Mouse (Mus musculus): ENCODE data around the gene Olfr1392. TPM values are rescaled to one million over a fixed set of nuclear protein-coding genes. Genes with fewer than 3 reads are reported as not detected.
"Not testable (repeated sequence)": the region's sequence is repeated elsewhere in the genome, so short reads cannot be mapped to it uniquely, and the experiment has no call there.

Olfr1392 gene
- total RNA-seq (2021) = under 1 TPM in 1 of 2 experiments, not detected in 1; 0.47 TPM

DNA sequence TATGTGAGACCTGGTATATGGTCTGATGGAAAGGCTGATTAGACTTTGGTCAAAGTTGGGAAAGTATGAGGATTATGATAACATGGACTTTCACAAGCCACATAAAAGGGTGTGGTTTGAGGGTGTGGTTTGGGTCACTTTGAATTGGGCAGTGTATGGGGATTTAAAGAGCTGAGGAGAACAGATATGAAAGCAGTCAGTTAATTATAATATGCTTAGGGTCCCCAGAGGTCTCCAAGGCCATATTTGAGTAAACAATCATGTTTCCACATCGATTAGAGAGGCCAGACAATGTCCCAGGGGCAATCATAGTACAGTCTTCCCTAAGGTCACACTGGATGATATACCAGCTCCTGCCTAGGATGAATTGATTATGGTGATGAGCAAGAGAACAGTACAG lies at the start of gene Olfr1392:
Olfr1392 (plus strand) TSS at position 301 of the 400 bp plus-strand sequence.
- intact Hi-C loops (cut with DNase I); DNase-seq (ENCODE audit: extremely low spot score in 1 of 2, low spot score in 2 of 2): not testable (repeated sequence)

DNA sequence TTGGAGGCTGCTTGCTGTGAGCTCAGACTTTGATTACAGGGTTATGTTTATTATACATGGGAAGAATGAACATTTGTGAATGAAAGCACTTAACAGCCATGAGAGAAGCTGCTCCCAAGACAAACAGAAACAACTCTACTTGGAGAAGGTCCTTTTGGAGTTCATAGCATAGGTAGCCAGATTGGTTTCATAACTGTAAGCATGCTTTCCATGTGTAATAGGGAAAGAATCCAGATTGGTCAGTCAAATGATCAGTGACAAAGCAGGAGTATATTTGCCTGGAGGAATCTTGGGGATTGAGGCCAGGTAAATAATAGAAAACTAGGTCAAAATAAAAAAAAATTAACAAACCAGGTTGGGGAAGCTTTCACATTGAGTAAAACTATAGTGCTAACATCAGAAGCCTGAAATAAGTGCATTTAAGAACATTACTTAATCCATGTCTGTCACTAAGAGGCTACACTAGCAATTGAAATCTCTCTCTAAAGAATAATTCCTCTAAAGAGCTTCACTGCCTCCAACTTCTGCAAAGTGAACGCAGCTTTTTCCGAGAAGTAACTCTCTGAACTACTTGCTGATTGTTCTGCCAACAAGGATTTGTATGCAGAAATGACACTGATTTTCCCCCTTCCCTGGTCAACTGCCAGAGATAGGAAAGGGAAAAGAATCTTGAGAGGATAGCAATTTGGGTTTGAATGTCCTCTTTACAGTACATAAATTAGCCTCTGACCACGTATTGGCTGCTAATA lies 49.4 kb upstream of the Olfr1392 start:
- no peak for DNase-seq (ENCODE audit: extremely low spot score in 1 of 2, low spot score in 2 of 2)
- intact Hi-C loops (cut with DNase I) = no loop called here

DNA sequence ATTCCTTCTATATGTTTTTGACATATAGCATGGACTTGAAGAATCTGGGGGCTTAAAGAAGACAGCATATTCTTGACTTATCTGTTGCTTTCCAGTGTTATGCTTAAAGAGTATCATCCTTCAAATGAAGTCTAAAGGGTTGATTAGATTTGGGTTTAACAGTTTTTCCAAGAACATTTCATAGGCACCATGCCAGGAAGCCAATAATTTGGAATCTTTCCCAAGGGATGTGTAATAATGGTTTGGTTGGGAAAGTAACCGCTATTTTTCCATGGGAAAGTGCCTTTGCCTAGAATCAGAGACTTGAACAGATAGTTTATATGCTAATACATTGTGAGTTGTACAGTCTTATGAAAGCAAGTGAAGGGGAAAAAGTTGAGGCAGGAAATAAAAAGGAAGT lies 48.2 kb upstream of the Olfr1392 start:
- intact Hi-C loops (cut with DNase I) = no loop called here
- no peak for DNase-seq (ENCODE audit: extremely low spot score in 1 of 2, low spot score in 2 of 2)

- no peak for DNase-seq (ENCODE audit: extremely low spot score in 1 of 2, low spot score in 2 of 2)
- intact Hi-C loops (cut with DNase I) = no loop called here
Measured at GRCm38 (mm10) chr11:49237532-49237931, 47.5 kb upstream of the Olfr1392 start.

DNA sequence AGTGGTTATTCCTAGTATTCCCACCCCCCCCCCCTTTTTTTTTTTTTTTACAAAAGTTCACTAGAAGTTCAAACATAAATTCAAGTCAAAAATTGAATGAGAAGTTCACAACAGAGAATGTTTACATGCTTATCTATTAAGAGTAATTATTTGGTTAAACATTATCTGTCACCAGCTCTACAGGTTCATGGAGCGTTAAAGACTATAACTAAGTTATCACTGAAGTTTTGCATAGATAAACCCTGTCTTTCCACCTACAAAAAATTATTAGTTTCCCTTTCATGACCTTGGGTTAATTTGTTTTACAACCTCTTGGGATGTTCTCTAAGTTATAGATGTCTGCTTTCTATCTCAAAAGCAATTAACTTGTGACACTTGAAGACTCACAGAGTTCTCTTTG lies 44.8 kb upstream of the Olfr1392 start:
- intact Hi-C loops (cut with DNase I) = no loop called here
- DNase-seq (ENCODE audit: extremely low spot score in 1 of 2, low spot score in 2 of 2) = no peak

DNA sequence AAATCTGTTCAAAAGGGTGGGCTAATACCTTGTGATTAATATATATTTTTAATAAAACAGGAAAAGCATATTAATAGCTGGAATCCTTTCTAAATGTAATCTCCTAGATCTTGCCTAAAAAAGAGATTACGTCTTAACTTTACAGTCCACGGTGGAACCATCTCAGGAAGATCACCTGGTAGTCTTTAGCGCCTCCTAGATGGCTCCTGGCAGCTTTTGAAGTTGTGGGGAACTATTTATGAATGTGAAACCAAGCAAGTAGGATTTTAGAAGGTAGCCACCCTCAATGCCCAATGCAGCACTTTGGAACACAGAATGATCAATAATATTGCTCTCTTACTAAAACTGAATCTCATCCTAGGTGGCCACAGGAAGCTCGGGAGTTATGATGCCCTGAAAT lies 44.2 kb upstream of the Olfr1392 start:
- intact Hi-C loops (cut with DNase I) = no loop called here
- no peak for DNase-seq (ENCODE audit: extremely low spot score in 1 of 2, low spot score in 2 of 2)

- intact Hi-C loops (cut with DNase I) = no loop called here
Measured at GRCm38 (mm10) chr11:49241471-49241870, 43.6 kb upstream of the Olfr1392 start.

GRCm38 (mm10) chr11:49242944-49243626 lies 42.0 kb upstream of the Olfr1392 start:
- DNase-seq (ENCODE audit: extremely low spot score in 1 of 2, low spot score in 2 of 2) = no peak
- intact Hi-C loops (cut with DNase I) = no loop called here

More at GRCm38 (mm10) chr11:49241471-49241870, 43.6 kb upstream of the Olfr1392 start:
- no peak for DNase-seq (ENCODE audit: extremely low spot score in 1 of 2, low spot score in 2 of 2)

DNA sequence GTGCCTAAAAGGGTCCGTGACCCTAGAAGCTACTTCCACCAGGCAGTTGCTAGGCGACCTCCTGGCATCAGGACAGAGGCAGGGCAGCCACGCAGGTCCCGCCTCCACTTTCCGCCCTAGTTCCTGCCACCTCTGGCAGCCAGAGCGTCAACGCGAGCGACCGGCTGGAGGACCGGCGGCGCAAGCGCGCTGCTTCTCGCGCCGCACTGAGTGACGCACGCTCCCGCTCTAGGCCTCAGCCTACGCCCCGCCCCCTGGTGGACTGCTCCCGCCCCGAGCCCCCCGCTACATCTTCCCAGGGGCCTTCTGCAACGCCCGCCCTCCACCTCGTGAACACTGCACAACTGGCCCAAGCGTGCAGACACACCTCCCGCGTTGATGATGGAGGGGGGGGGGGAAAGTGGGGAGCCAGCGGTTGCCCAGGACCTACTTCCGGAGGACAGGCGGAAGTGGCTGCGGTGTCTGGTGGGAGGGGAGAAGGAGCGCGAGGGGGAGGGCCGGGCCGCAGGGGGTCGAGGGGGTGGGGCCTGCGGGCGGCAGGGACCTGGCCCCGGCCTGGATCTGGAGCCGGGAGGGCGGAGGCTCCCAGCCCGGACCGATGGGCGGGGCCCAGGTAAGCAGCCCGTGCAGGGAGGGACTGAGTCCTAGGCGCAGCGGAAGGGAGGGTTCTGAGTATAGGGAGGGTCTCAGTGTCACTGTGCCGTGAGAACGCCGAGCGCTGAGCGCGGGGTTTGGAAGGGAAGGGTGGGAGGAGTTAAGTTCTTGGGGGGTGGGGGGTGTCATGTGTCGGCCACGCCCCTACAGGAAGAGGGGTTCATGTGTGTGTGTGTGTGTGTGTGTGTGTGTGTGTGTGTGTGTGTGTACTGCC lies 41.1 kb upstream of the Olfr1392 start, which contains the start of gene Mgat1:
Mgat1 (plus strand) TSS at position 465 of the 868 bp plus-strand sequence.
- intact Hi-C loops (cut with DNase I) = no loop called here

DNA sequence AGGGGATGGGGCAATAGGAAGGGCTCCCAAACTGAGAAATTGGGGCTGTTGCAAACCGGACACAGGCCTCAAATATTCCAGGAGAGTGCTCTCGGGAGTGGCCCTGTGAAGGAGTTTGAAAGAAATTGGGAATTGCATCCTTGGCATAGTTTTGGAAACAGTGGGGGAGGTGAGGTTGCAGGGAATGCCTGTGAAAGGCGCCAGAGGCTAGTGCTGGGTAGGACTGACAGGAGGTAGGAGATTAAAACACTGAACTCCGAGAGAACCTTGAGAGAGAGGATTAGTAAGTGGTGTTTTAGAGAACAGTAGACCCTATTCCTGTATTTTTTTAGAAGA lies 40.5 kb upstream of the Olfr1392 start:
- no peak for DNase-seq (ENCODE audit: extremely low spot score in 1 of 2, low spot score in 2 of 2)
- intact Hi-C loops (cut with DNase I) = no loop called here

More for the DNA sequence above, 41.1 kb upstream of the Olfr1392 start, which contains the start of gene Mgat1:
- peak; percentile 85 to 97 for DNase-seq (ENCODE audit: extremely low spot score in 1 of 2, low spot score in 2 of 2)

GRCm38 (mm10) chr11:49245176-49245575 lies 39.9 kb upstream of the Olfr1392 start:
- peak in 1 of 2 experiments; percentile 59 for DNase-seq (ENCODE audit: extremely low spot score in 1 of 2, low spot score in 2 of 2)
- intact Hi-C loops (cut with DNase I) = no loop called here

- intact Hi-C loops (cut with DNase I) = no loop called here
- DNase-seq (ENCODE audit: extremely low spot score in 1 of 2, low spot score in 2 of 2) = no peak
Measured at GRCm38 (mm10) chr11:49245634-49246415, 39.3 kb upstream of the Olfr1392 start.

- DNase-seq (ENCODE audit: extremely low spot score in 1 of 2, low spot score in 2 of 2) = no peak
- intact Hi-C loops (cut with DNase I) = no loop called here
Measured at GRCm38 (mm10) chr11:49246523-49246922, 38.6 kb upstream of the Olfr1392 start.

DNA sequence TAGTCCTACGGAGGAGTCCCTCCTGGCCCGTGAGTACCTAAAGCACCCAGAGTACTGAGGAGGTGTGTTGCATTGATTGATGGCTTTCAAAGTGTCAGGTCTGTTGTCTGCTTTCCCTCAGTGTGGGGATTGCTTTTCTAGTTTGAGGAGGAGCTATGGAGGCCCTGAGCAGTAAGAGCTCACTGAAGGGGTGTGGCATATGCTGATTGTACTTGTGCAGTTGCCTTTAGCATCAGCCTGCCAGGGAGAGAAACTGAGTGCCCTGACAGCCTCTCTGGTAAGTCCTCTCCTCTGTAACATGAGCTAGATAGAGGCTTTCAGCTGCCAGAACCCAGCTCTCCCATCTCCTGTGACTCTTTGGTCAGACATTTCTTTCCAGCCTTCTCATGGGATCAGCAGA lies 37.8 kb upstream of the Olfr1392 start:
- intact Hi-C loops (cut with DNase I) = no loop called here

DNA sequence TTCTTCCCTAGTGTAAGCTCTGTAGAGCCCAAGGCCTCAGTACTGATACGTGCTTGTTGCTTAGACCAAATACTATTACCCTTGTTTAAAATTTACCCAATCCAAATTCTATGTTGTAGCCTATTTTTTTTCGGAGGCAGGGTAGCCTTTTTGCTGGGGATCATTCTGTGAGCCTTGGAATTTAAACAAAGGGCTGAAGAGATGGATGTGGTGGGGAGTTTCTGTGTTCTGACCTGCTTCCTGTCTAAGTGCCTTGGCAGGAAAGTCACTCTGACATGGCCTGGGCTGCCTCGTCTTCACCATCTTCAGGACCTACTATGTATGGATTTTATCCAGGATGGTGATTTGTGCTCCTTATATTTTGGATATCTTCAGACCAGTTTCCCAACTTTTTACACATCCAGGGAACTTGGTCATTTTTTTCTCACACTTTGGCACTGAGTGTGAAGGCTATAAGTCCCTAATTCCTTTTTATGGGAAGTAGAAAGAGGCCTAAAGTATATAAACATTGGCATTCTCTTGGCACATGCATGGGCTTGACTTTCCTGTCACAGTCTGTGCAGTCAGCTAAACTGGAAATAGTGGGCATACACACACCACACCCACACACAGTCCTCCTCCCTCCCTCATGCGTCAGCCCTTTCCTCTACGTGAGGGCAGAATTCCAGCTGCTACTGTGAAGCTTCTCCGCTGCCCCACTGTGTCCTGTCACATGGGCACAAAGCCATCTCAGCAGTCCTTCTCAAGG lies 36.7 kb upstream of the Olfr1392 start:
- intact Hi-C loops (cut with DNase I) = no loop called here
- peak in 1 of 2 experiments; percentile 59 for DNase-seq (ENCODE audit: extremely low spot score in 1 of 2, low spot score in 2 of 2)

More for the DNA sequence above, 37.8 kb upstream of the Olfr1392 start:
- no peak for DNase-seq (ENCODE audit: extremely low spot score in 1 of 2, low spot score in 2 of 2)

GRCm38 (mm10) chr11:49248974-49249700 lies 35.9 kb upstream of the Olfr1392 start:
- intact Hi-C loops (cut with DNase I) = no loop called here
- DNase-seq (ENCODE audit: extremely low spot score in 1 of 2, low spot score in 2 of 2) = no peak

DNA sequence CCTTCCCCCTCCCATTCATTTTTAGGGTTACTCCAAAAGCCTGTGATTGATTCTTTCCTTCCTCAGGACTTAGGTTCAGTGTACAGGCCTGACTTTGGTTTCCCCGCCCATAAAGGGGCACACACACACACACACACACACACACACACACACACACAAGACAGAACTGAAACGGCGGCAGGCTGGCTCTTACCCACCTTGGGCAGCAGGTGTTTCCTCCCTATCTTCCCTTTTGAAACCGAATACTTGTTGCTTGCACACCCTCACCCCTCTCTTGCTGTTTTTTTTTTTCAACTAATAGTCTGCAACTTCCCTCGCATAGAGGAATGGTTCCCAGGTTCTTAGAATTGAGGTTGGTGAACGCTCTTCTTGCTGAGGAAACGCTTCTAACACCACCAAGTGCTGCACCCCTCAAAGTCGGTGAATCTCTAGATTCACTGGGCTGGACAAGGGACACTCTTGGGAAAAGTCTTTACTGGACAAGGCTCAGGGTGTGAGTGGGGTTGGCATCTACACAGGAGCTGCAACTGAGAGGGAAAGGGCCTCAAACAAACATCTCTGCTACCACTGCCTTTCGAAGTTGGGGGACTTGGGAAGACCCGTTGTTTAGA lies 35.2 kb upstream of the Olfr1392 start:
- intact Hi-C loops (cut with DNase I) = loop anchor here (5.0 kb wide), 1 partner anchor 48 kb away; the partner anchor contains the start of gene Zfp62
- DNase-seq (ENCODE audit: extremely low spot score in 1 of 2, low spot score in 2 of 2) = peak in 1 of 2 experiments; percentile 35

Measured in left cerebral cortex, postnatal 10 days (tissue).